Mouse (Mus musculus) activated CD4-positive, CD25-positive, alpha-beta regulatory T cell, adult 4 months (primary cell): ENCODE measurements around the gene Irgm2. TPM values are rescaled to one million over a fixed set of nuclear protein-coding genes. Genes with fewer than 3 reads are reported as not detected.
"Not testable (repeated sequence)": the region's sequence is repeated elsewhere in the genome, so short reads cannot be mapped to it uniquely, and the experiment has no call there.

ENCODE experiments used
- ATAC-seq: one replicate; pipeline ENCODE4 v1.8.0; 2017
- polyA plus RNA-seq, 2 experiments: library from polyadenylated mRNA; unstranded; fragments of 100-300 nt; shearing (Covaris generic); gene quantifications; one replicate each; pipeline ENCODE4 v1.2.1; 2017

The Irgm2 gene
- polyA plus RNA-seq: 10 to 100 TPM; 52.8 to 55.5 TPM

GRCm38 (mm10) chr11:58199229-58200037 lies at the start of gene Irgm2, which contains the start of gene Igtp:
Irgm2 (plus strand) TSS chr11:58199618.
Igtp (plus strand) TSS chr11:58199556.
- ATAC-seq: peak; percentile 89

GRCm38 (mm10) chr11:58155458-58155857 lies 44.0 kb upstream of the Irgm2 start:
- no peak for ATAC-seq

- ATAC-seq: no peak
Observed at GRCm38 (mm10) chr11:58156871-58157270, 42.5 kb upstream of the Irgm2 start.

GRCm38 (mm10) chr11:58165072-58165471 lies 34.3 kb upstream of the Irgm2 start:
- no peak for ATAC-seq

GRCm38 (mm10) chr11:58167822-58168166 lies 31.6 kb upstream of the Irgm2 start:
- no peak for ATAC-seq

GRCm38 (mm10) chr11:58168167-58168915 lies 31.1 kb upstream of the Irgm2 start, which contains the start of gene Gemin5:
Gemin5 (minus strand) TSS chr11:58168539.
- peak; percentile 74 for ATAC-seq

- ATAC-seq: no peak
Observed at GRCm38 (mm10) chr11:58169666-58170065, 29.8 kb upstream of the Irgm2 start.

GRCm38 (mm10) chr11:58171459-58172091 lies 27.8 kb upstream of the Irgm2 start, which contains the start of gene Mrpl22:
Mrpl22 (plus strand) TSS chr11:58171661.
- peak; percentile 54 for ATAC-seq

- ATAC-seq: peak; percentile 41
Observed at GRCm38 (mm10) chr11:58179563-58179962, 19.9 kb upstream of the Irgm2 start.

- ATAC-seq: not testable (repeated sequence)
Observed at GRCm38 (mm10) chr11:58179986-58180385, 19.4 kb upstream of the Irgm2 start.

GRCm38 (mm10) chr11:58180756-58181155 lies 18.7 kb upstream of the Irgm2 start:
- no peak for ATAC-seq

- peak; percentile 79 for ATAC-seq
Observed at GRCm38 (mm10) chr11:58183579-58183978, 15.8 kb upstream of the Irgm2 start.

- peak; percentile 49 for ATAC-seq
Observed at GRCm38 (mm10) chr11:58189675-58190074, 9.7 kb upstream of the Irgm2 start.

- peak; percentile 32 for ATAC-seq
Observed at GRCm38 (mm10) chr11:58193326-58193725, 6.1 kb upstream of the Irgm2 start.

- no peak for ATAC-seq
Observed at GRCm38 (mm10) chr11:58193860-58194520, 5.4 kb upstream of the Irgm2 start.

GRCm38 (mm10) chr11:58198663-58199062 lies 755 bp upstream of the Irgm2 start:
- ATAC-seq: no peak

- ATAC-seq: no peak
Observed at GRCm38 (mm10) chr11:58200226-58200625, 808 bp downstream of the Irgm2 start.

- ATAC-seq: no peak
Observed at GRCm38 (mm10) chr11:58201052-58201451, 1.6 kb downstream of the Irgm2 start.

GRCm38 (mm10) chr11:58210321-58210886 lies 11.0 kb downstream of the Irgm2 start:
- peak; percentile 6 for ATAC-seq

- peak; percentile 62 for ATAC-seq
Observed at GRCm38 (mm10) chr11:58211062-58211681, 11.8 kb downstream of the Irgm2 start.

- peak; percentile 38 for ATAC-seq
Observed at GRCm38 (mm10) chr11:58211682-58212067, 12.3 kb downstream of the Irgm2 start.
